Mouse (Mus musculus) embryo, embryonic 10 days (tissue): ENCODE data around the gene Ccdc106.

Experiments
- DNase-seq: peaks from one replicate; pipeline ENCODE4 v3.0.0-alpha.2; 2015; ENCODE audit warnings: low spot score

The Ccdc106 gene

GRCm38 (mm10) chr7:5080815-5081214 is 60.5 kb downstream of the Ccdc106 start:
- DNase-seq, result no peak

GRCm38 (mm10) chr7:5081241-5081640 is 60.9 kb downstream of the Ccdc106 start:
- DNase-seq, result no peak

- DNase-seq, result no peak
Measured at GRCm38 (mm10) chr7:5081939-5082338, 61.6 kb downstream of the Ccdc106 start.

- DNase-seq, result no peak
Measured at GRCm38 (mm10) chr7:5083325-5084105, 63.2 kb downstream of the Ccdc106 start.

DNA sequence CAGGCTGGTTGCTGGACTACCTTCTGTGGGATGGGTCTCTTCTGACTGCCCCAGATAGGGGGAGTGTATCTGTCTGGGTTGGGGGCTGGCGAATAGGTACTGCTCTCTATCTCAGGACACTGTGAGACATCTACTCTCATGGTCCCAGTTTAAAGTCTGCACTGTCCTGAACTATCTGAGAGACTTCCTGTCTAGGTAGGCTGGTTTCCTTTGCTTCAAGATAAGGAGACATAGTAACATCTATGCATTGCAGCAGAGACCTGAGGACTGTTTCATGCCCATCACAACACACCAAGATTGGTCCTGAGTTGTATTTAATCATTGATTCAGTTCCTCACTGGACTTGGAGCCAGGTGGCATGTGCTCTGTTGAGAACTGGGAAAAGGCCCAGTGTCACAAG is 65.2 kb downstream of the Ccdc106 start:
- no peak for DNase-seq

- DNase-seq, result no peak
Measured at GRCm38 (mm10) chr7:5086921-5087440, 66.6 kb downstream of the Ccdc106 start.

GRCm38 (mm10) chr7:5087886-5088285 is 67.5 kb downstream of the Ccdc106 start:
- DNase-seq, result no peak

GRCm38 (mm10) chr7:5089853-5090252 is 69.5 kb downstream of the Ccdc106 start:
- no peak for DNase-seq

GRCm38 (mm10) chr7:5091008-5091728 is 70.8 kb downstream of the Ccdc106 start:
- no peak for DNase-seq

DNA sequence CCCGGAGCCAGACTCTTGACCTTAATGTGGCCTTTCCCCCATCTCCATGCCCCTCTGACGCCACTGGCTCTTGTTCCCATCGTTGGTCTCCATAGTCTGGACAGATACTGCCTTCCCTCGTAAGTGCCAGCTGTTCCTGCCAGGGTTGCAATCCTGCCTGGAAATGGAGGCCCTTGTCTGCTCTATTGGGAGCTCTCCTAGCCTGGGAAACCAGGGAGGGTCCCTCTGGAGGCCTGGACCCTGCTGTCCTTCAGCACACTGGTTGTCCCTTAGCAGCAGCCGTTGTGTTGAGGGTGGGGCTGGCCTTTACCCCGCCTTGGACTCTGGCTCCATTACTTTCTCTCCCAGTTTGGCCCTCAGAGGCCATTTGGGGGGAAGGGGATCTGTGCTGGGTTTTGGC is 72.0 kb downstream of the Ccdc106 start:
- DNase-seq, result no peak

DNA sequence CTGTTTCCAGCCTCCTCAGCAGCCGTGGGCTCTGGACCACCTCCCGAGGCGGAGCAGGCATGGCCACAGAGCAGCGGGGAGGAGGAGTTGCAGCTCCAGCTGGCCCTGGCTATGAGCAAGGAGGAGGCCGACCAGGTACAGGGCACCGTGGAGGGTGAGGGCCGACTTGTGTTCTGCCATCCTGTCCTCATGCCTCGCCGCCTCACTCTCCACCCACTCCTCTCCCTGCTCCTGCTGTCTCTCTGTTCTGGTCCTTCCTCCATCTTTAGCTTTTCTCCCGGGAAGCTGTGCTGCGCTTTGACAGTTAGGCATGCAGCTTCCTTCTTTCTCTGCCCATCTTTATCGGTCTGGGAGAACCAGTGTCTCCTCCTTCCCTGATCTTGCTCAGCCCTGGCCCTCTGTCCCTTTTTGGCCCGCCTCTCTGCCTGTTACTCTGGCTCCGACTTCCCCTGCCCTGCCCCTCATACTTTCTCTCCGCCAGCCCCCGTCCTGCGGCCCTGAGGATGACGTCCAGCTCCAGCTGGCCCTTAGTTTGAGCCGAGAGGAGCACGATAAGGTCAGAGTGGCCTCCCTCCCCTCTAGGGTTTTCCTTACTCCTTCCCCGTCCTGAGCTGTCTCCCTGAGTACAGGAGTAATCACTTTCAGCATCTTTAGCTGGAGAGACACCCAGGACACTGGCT is 72.6 kb downstream of the Ccdc106 start:
- no peak for DNase-seq

DNA sequence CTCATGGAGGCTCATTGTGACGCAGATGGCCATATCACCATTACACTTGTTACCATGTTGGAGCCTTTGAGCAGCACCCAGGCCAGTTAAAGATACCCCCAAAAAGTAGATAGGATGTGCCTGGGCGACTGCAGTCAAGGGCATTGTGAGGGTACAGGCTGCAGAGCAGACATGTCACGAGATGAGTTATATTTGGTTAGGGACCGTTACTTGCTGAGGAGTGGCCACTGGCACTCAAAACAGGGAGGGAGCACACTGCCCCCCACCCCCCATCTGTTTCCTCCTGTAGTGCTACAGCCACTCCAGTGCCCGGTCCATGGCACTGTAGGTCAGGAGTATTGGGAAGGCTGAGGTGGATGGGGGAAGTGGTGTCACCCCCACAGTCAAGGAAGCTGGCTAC is 78.4 kb downstream of the Ccdc106 start:
- DNase-seq, result no peak

- DNase-seq, result no peak
Measured at GRCm38 (mm10) chr7:5099796-5100195, 79.4 kb downstream of the Ccdc106 start.

DNA sequence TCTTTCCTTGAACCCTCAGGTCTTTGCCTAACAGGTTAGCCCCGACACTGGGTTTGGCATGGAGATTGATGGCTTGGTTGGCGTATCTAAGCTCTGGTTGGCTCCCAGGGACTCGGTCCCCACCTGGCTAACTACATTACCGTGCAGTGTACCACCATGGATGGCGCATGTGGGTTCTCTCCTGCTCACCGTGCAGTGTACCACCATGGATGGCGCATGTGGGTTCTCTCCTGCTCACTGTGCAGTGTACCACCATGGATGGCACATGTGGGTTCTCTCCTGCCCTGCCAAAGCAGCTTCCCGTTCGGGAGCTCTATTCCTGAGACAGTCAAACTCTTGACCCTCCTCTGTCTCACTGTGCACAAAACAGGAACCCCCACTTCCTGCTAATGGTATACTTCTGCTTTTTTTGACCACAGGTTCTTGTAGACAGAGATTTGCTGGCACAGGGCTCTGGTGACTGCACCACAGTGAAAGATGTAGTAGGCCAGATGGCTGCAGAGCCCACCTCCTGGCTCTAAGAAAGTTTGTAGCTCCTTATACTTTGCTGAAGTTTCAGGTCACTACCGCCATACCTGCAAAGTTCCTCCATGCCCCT is 80.8 kb downstream of the Ccdc106 start:
- DNase-seq, result no peak

DNA sequence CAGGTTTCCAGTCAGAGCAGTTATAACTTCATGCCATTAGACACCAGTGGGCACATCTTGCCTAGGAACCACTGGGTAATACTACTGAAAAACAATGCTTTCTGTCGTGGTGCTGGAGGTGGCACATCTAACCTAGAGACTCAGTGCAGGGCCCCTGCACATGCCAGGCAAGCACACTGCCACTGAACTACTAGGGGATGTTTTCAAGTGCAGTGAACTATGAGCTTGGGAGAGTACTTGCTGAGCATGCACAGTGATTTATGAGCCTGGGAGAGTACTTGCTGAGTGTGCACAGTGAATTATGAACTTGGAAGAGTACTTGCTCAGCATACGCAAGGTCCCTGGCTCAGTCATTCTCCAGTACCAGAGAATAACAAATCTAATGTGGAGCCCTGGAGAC is 82.2 kb downstream of the Ccdc106 start:
- no peak for DNase-seq

- DNase-seq, result no peak
Measured at GRCm38 (mm10) chr7:5108272-5108671, 87.9 kb downstream of the Ccdc106 start.

GRCm38 (mm10) chr7:5109301-5109700 is 88.9 kb downstream of the Ccdc106 start:
- no peak for DNase-seq
